Mouse (Mus musculus) erythroblast, embryonic 14.5 days (primary cell): ENCODE measurements around the gene Il4i1.

Experiments
- GATA1 ChIP-seq: IDR thresholded peaks from 2 replicates; pipeline ENCODE4 v1.6.1; 2012; ENCODE audit warnings: low read length, inconsistent platforms, mixed read lengths
- TAL1 ChIP-seq: IDR thresholded peaks from 3 replicates; pipeline ENCODE4 v1.6.1; 2012; ENCODE audit warnings: low read length, inconsistent platforms, mixed read lengths

- no peak for TF ChIP-seq TAL1
- no peak for TF ChIP-seq GATA1
These were observed 34.0 kb downstream of the Il4i1 start for GRCm38 (mm10) chr7:44850146-44850545.
